Mouse (Mus musculus): ENCODE results near the gene Mark1.

Gene Mark1

GRCm38 (mm10) chr1:184853339-184853738 lies 146.0 kb downstream of the Mark1 start:
- no peak for DNase-seq (ENCODE audit: low read depth, low spot score)

GRCm38 (mm10) chr1:184851741-184852618 lies 147.4 kb downstream of the Mark1 start:
- peak; percentile 50 for DNase-seq (ENCODE audit: low read depth, low spot score)

GRCm38 (mm10) chr1:184851166-184851565 lies 148.2 kb downstream of the Mark1 start:
- no peak for DNase-seq (ENCODE audit: low read depth, low spot score)

GRCm38 (mm10) chr1:184846973-184847372 lies 152.4 kb downstream of the Mark1 start:
- no peak for DNase-seq (ENCODE audit: low read depth, low spot score)
